Mouse (Mus musculus) MEL (cell line): ENCODE measurements around the gene Sec22b. TPM values are rescaled to one million over a fixed set of nuclear protein-coding genes. Genes with fewer than 3 reads are reported as not detected.

Source experiments
- DNase-seq: peaks from one replicate; pipeline ENCODE4 v3.0.0; 2011; ENCODE audit warnings: low read depth, low spot score
- H3K27ac ChIP-seq: 2 replicates; pipeline ENCODE4 v1.5.1; 2012; ENCODE audit warnings: low read depth, mild to moderate bottlenecking, control low read depth, low read length, moderate library complexity; ENCODE audit not compliant: control insufficient read depth
- H3K27me3 ChIP-seq, 2 experiments: fragments of 150-350 bp in 1 of 2; sonication (generic) in 1 of 2; 2 replicates each; pipeline ENCODE4 v1.6.1; 2012; ENCODE audit warnings: low read length in 2 of 2, mild to moderate bottlenecking in 2 of 2, improper control_type of control experiment in 1 of 2, moderate library complexity in 1 of 2; ENCODE audit not compliant: insufficient read depth in 2 of 2, control insufficient read depth in 1 of 2
- H3K36me3 ChIP-seq, 2 experiments: 2 replicates each; pipeline ENCODE4 v1.6.1; 2012 to 2014; ENCODE audit warnings: low read length in 2 of 2, improper control_type of control experiment in 1 of 2, inconsistent platforms in 1 of 2, mild to moderate bottlenecking in 1 of 2; ENCODE audit not compliant: insufficient read depth in 2 of 2, control insufficient read depth in 1 of 2
- H3K4me1 ChIP-seq, 2 experiments: fragments of 150-350 bp in 1 of 2; sonication (generic) in 1 of 2; 2 replicates each; pipeline ENCODE4 v1.6.1; 2012; ENCODE audit warnings: low read length in 2 of 2, improper control_type of control experiment in 1 of 2, mild to moderate bottlenecking in 1 of 2; ENCODE audit not compliant: insufficient read depth in 2 of 2, control insufficient read depth in 1 of 2
- H3K4me3 ChIP-seq, 2 experiments: fragments of 150-350 bp in 1 of 2; sonication (generic) in 1 of 2; 2 replicates each; pipeline ENCODE4 v1.5.1; 2012; ENCODE audit warnings: low read depth in 2 of 2, low read length in 2 of 2, mild to moderate bottlenecking in 2 of 2, moderate library complexity in 2 of 2, control low read depth in 1 of 2, improper control_type of control experiment in 1 of 2; ENCODE audit not compliant: control insufficient read depth in 1 of 2, insufficient read depth in 1 of 2
- H3K79me2 ChIP-seq: 2 replicates; pipeline ENCODE4 v1.6.1; 2012; ENCODE audit warnings: mild to moderate bottlenecking, low read length, moderate library complexity; ENCODE audit not compliant: control insufficient read depth, poor library complexity, insufficient read depth
- H3K9ac ChIP-seq: 2 replicates; pipeline ENCODE4 v1.6.1; 2012; ENCODE audit warnings: low read depth, mild to moderate bottlenecking, control low read depth, low read length, moderate library complexity; ENCODE audit not compliant: control insufficient read depth, poor library complexity, severe bottlenecking
- H3K9me3 ChIP-seq: fragments of 150-350 bp; sonication (generic); replicated peaks from 2 replicates; pipeline ENCODE4 v1.6.1; 2012; ENCODE audit warnings: mild to moderate bottlenecking, low read length, improper control_type of control experiment, moderate library complexity; ENCODE audit not compliant: insufficient read depth
- BHLHE40 ChIP-seq: IDR thresholded peaks from 2 replicates; pipeline ENCODE4 v1.6.1; 2012; ENCODE audit warnings: low read depth, mild to moderate bottlenecking, inconsistent platforms, low read length, improper control_type of control experiment, borderline replicate concordance
- CHD1 ChIP-seq: IDR thresholded peaks from 2 replicates; pipeline ENCODE4 v1.6.1; 2012; ENCODE audit warnings: low read depth, mild to moderate bottlenecking, inconsistent platforms, low read length, improper control_type of control experiment
- CHD2 ChIP-seq: IDR thresholded peaks from 2 replicates; pipeline ENCODE4 v1.6.1; 2011; ENCODE audit warnings: low read length, improper control_type of control experiment
- ELF1 ChIP-seq: IDR thresholded peaks from 2 replicates; pipeline ENCODE4 v1.6.1; 2014; ENCODE audit warnings: low read depth, mild to moderate bottlenecking, inconsistent platforms, low read length, improper control_type of control experiment, moderate library complexity
- ETS1 ChIP-seq: IDR thresholded peaks from 2 replicates; pipeline ENCODE4 v1.6.1; 2012; ENCODE audit warnings: low read depth, mild to moderate bottlenecking, inconsistent platforms, low read length, improper control_type of control experiment, moderate library complexity
- JUND ChIP-seq: IDR thresholded peaks from 2 replicates; pipeline ENCODE4 v1.6.1; 2011; ENCODE audit warnings: low read depth, mild to moderate bottlenecking, improper control_type of control experiment, low read length
- MAFK ChIP-seq: IDR thresholded peaks from 2 replicates; pipeline ENCODE4 v1.6.1; 2011; ENCODE audit warnings: low read depth, mild to moderate bottlenecking, low read length, improper control_type of control experiment, borderline replicate concordance
- MAX ChIP-seq: IDR thresholded peaks from 2 replicates; pipeline ENCODE4 v1.6.1; 2011; ENCODE audit warnings: low read length, improper control_type of control experiment
- MAZ ChIP-seq: IDR thresholded peaks from 2 replicates; pipeline ENCODE4 v1.6.1; 2012; ENCODE audit warnings: low read depth, mild to moderate bottlenecking, inconsistent platforms, low read length, improper control_type of control experiment
- MYB ChIP-seq: IDR thresholded peaks from 2 replicates; pipeline ENCODE4 v1.6.1; 2011; ENCODE audit warnings: mild to moderate bottlenecking, low read depth, low read length, improper control_type of control experiment
- MYC ChIP-seq: IDR thresholded peaks from 2 replicates; pipeline ENCODE4 v1.6.1; 2011; ENCODE audit warnings: low read depth, mild to moderate bottlenecking, low read length, improper control_type of control experiment, moderate library complexity
- POLR2AphosphoS5 ChIP-seq: IDR thresholded peaks from 2 replicates; pipeline ENCODE4 v1.6.1; 2012; ENCODE audit warnings: low read depth, borderline replicate concordance, mild to moderate bottlenecking, inconsistent platforms, low read length, moderate library complexity, mixed read lengths
- RAD21 ChIP-seq: IDR thresholded peaks from 2 replicates; pipeline ENCODE4 v1.6.1; 2011; ENCODE audit warnings: mild to moderate bottlenecking, low read depth, low read length, improper control_type of control experiment
- RCOR1 ChIP-seq: IDR thresholded peaks from 2 replicates; pipeline ENCODE4 v1.6.1; 2012; ENCODE audit warnings: low read depth, mild to moderate bottlenecking, inconsistent platforms, low read length, improper control_type of control experiment
- SIN3A ChIP-seq: IDR thresholded peaks from 2 replicates; pipeline ENCODE4 v1.6.1; 2012; ENCODE audit warnings: low read length, improper control_type of control experiment, inconsistent platforms
- TAL1 ChIP-seq: IDR thresholded peaks from 2 replicates; pipeline ENCODE4 v1.6.1; 2012; ENCODE audit warnings: mild to moderate bottlenecking, inconsistent platforms, low read length, moderate library complexity, mixed read lengths
- TBP ChIP-seq: IDR thresholded peaks from 2 replicates; pipeline ENCODE4 v1.8.0; 2011; ENCODE audit warnings: low read depth, low read length, improper control_type of control experiment
- TCF12 ChIP-seq: IDR thresholded peaks from 2 replicates; pipeline ENCODE4 v1.6.1; 2014; ENCODE audit warnings: low read depth, mild to moderate bottlenecking, inconsistent platforms, low read length, improper control_type of control experiment, moderate library complexity
- UBTF ChIP-seq: IDR thresholded peaks from 2 replicates; pipeline ENCODE4 v1.6.1; 2012; ENCODE audit warnings: low read depth, mild to moderate bottlenecking, inconsistent platforms, low read length, improper control_type of control experiment, moderate library complexity, borderline replicate concordance; ENCODE audit not compliant: insufficient read depth
- USF2 ChIP-seq, 2 experiments: IDR thresholded peaks; 2 replicates each; pipeline ENCODE4 v1.6.1; 2011 to 2012; ENCODE audit warnings: improper control_type of control experiment in 2 of 2, low read length in 2 of 2, borderline replicate concordance in 1 of 2, inconsistent platforms in 1 of 2, low read depth in 1 of 2, mild to moderate bottlenecking in 1 of 2; ENCODE audit not compliant: insufficient read depth in 1 of 2
- ZC3H11A ChIP-seq: IDR thresholded peaks from 2 replicates; pipeline ENCODE4 v1.6.1; 2012; ENCODE audit warnings: low read depth, mild to moderate bottlenecking, inconsistent platforms, low read length, improper control_type of control experiment
- ZKSCAN1 ChIP-seq: IDR thresholded peaks from 2 replicates; pipeline ENCODE4 v1.6.1; 2012; ENCODE audit warnings: low read depth, mild to moderate bottlenecking, inconsistent platforms, low read length, improper control_type of control experiment, moderate library complexity
- ZNF384 ChIP-seq: IDR thresholded peaks from 2 replicates; pipeline ENCODE4 v1.6.1; 2012; ENCODE audit warnings: low read depth, mild to moderate bottlenecking, inconsistent platforms, low read length, improper control_type of control experiment
- polyA plus RNA-seq, 2 experiments: library from polyadenylated mRNA; stranded (reverse) in 1 of 2; unstranded in 1 of 2; fragments of >175 nt in 1 of 2; fragments of >200 nt in 1 of 2; gene quantifications; 2 replicates each; pipeline versions ENCODE4 v1.2.1 to v1.2.4; 2012; ENCODE audit warnings: low replicate concordance in 2 of 2, low read depth in 1 of 2; ENCODE audit not compliant: insufficient read length in 2 of 2, insufficient read depth in 1 of 2, missing spikeins in 1 of 2
- total RNA-seq: library from RNA; depleted of rRNA; stranded (reverse); fragments of 300-350 nt; gene quantifications from 2 replicates; pipeline ENCODE4 v1.2.3, GENCODE M21; 2012

Sec22b gene
- total and polyA plus RNA-seq, 3 experiments, result 36.8 to 43.3 TPM; not detected in 1

DNA sequence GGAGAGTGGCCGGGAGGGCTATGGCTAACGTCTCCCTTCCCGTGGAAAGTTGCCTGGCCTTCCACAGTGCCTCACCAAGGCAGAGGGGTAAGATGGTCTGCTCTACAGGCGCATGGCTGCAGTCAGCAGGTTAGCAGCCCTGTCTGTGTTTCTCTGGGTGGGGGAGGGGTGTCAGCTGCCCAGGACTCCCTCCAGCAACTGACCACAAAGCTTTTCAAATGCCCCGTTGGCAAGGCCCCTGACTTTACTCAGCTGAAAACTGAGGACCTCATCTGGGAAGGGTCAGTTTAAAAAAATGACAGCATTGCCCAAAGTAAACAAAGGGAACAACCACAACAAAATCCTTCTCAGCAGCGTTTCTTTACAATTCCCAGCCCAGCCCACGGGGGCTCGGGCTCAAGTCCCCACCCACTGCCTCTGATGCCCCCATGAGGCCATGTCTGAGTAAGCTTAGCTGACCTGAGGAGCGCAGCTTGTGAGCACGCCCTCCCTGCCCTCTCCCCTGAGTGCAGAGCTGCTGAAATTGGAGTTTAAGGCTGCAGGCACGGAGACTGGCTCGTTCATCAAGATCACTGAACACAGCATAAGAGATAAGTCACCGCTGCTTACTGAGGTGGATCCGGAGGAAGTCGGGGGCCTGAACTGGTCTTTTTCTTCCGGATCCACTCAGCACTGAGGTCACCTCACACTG is 41.4 kb downstream of the Sec22b start (continued):
- TF ChIP-seq JUND, result no peak
- no peak for TF ChIP-seq MAFK
- peak; percentile 25; the same call in 1 of the 2 replicates for TF ChIP-seq CHD2
- TF ChIP-seq TCF12, result no peak
- TF ChIP-seq POLR2AphosphoS5, result no peak
- TF ChIP-seq TBP, result 0 out of 2 replicates have a peak, but pooled peaks have one; percentile 40

DNA sequence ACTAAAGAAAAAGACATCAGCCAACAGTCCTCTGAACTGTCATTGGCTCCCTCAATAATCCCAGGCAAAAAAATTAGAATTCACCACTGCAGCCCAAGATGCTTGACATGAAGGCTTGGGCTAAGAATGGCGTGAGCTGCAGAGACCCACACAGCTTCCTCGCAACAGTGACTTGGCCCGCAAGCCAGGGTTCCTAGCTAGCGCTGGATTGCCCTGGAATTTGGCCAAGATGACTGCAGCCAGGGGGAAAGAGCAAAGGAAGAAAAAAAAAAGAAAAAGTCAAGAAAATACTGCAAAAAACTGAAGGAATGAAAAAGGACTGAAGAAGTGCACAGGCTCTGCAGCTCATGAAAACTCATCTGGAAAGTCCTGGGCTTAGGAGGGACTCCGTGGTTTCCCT is 43.5 kb downstream of the Sec22b start:
- TF ChIP-seq RCOR1 (no peak), ETS1 (no peak), SIN3A (no peak), CHD1 (no peak), TAL1 (no peak), ZNF384 (no peak), MAX (no peak), MAZ (no peak), MYC (no peak), JUND (no peak), ELF1 (no peak), BHLHE40 (no peak), CHD2 (no peak), USF2 (IDR thresholded peaks at IDR 0.05; ENCODE audit: borderline replicate concordance in 1 of 2, insufficient read depth in 1 of 2, low read depth in 1 of 2, low read length in 2 of 2) (no peak), RAD21 (no peak), ZC3H11A (no peak), ZKSCAN1 (no peak), TBP (no peak), UBTF (no peak), MYB (no peak)
- peaks cover 44 to 51% of the 10 kb centered on the region in 2 experiments for H3K4me1 ChIP-seq
- no peaks in the 10 kb centered on the region for H3K27me3 ChIP-seq
- no peak overlapping the region for H3K27ac ChIP-seq
- DNase-seq, result no peak
- H3K4me3 ChIP-seq, result no peak overlapping the region
- H3K36me3 ChIP-seq, result peaks cover 0 to 38% of the 10 kb centered on the region in 2 experiments; a peak in 2 of 4 replicates
- no peaks in the 10 kb centered on the region; the same call in 1 of the 2 replicates for H3K79me2 ChIP-seq
- no peaks in the 10 kb centered on the region for H3K9me3 ChIP-seq
- no peak overlapping the region for H3K9ac ChIP-seq
